Mouse (Mus musculus) E14TG2a.4 (cell line): ENCODE results near the gene Gprasp2.

Experiments
- CTCF ChIP-seq: conservative IDR thresholded peaks from 2 replicates; pipeline ENCODE4 v1.5.1; 2014; ENCODE audit warnings: low read length
- NANOG ChIP-seq: IDR thresholded peaks from 2 replicates; pipeline ENCODE4 v1.6.1; 2014; ENCODE audit warnings: borderline replicate concordance, low read length, mixed read lengths
- POU5F1 ChIP-seq: IDR thresholded peaks from 2 replicates; pipeline ENCODE4 v1.6.1; 2014; ENCODE audit warnings: low read length, borderline replicate concordance

GRCm38 (mm10) chrX:135885411-135886233 lies 46.8 kb downstream of the Gprasp2 start:
- no peak for TF ChIP-seq CTCF
- TF ChIP-seq NANOG, result no peak
- no peak for TF ChIP-seq POU5F1
